Mouse (Mus musculus) cerebellum, postnatal 4 days (tissue): ENCODE data around the gene Zbtb43.
A peak's percentile ranks its signal among the peaks of the same experiment; 100 is the strongest.

Source experiments
- DNase-seq, 2 experiments: peaks; one replicate each; pipeline ENCODE4 v3.0.0; 2022; ENCODE audit warnings: low spot score in 2 of 2, mixed read lengths in 1 of 2

Zbtb43 gene

DNA sequence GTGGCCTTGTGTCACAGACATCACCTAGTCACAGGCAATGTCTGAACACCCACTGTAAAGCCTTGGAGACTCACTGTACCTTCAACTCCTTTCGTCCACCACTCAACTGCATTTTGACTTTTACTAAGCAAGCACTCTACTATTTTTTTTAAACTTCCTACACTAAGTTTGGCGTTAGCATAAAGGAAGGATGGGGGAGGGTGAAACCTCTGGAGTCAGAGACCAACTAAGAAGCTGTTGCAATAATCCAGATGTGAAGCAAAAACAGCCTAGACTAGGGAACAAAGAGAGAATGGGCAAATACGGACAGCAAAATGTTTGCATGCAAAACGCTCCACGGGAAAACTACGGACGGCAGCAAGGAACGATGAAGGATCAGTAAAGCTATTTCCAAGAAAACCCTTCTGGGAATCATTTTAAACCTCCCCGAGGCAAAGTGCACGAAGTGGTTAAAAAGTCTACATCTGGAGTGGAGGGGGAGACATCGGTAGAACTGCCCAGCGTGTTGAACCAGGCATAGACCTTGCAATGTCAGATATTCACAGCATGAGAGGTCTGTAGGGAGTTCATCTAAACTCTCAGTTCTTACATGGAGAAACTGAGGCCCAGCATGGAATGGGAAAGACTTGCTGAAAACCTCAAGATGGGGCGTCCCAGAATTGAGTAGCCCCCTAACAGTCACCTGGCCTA lies 38.1 kb downstream of the Zbtb43 start:
- no peak for DNase-seq

- DNase-seq = no peak
These were observed 39.0 kb downstream of the Zbtb43 start for GRCm38 (mm10) chr2:33429339-33429738.

- no peak for DNase-seq
These were observed 41.5 kb downstream of the Zbtb43 start for GRCm38 (mm10) chr2:33426640-33427398.

DNA sequence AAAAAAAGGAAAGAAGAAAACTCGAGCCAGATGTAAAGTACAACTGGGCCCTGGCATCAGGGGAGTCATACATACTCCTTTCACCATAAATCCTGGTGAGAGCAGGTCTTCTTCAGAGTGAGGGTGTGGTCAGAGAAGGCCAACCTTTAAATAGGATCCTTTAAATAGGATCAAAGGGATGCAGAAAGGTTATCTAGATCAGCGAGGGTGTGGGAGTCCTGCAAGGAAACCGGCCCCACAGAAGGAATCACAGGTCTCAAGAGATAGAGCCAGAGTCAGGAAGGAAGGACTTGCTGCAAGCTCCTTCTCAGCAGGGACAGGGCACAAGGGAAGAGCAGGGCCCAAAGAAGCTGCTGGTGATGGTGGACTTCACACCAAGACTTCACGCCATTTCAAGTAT lies 50.9 kb downstream of the Zbtb43 start:
- DNase-seq = no peak

DNA sequence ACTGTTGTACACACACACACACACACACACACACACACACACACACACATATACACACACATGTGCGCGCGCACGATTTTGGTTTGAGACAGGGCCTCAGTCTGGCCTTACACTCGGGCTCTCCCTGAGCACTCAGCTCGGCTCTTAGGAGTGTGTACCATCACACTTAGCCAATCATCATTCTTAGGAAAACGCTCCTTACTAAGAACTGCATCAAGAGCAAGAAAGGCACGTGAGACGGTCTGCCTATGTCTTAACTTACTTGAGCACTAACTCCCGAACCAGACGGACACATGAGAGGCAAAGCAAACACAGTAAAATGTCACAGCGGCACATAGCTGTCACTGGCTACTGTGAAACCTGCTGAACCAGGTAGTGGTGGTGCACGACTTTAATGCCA lies 54.3 kb downstream of the Zbtb43 start:
- no peak for DNase-seq

DNA sequence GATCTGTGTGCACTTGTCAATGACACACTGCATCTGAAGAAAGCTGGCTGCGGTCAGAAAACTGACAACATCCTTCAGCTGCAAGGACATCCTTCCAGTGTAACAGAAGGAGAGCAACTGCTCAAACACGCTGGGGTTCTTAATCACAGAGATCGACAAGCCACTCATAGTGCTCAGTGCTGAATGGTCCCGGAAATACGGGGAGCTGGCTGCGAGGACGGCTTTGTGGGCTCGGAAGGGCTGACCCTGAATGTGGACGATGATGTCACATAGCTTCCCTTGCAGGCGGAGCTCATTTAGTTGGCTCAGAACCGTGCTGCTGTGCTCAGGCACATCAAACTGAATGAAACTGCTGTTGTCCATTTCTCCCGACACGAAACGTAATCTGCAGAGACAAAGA lies 56.2 kb downstream of the Zbtb43 start:
- no peak for DNase-seq

- no peak for DNase-seq
These were observed 64.8 kb downstream of the Zbtb43 start for GRCm38 (mm10) chr2:33403511-33404003.

GRCm38 (mm10) chr2:33402638-33403037 lies 65.7 kb downstream of the Zbtb43 start:
- DNase-seq = no peak

- peak; percentile 55 to 67 for DNase-seq
These were observed 66.1 kb downstream of the Zbtb43 start for GRCm38 (mm10) chr2:33402236-33402635.

DNA sequence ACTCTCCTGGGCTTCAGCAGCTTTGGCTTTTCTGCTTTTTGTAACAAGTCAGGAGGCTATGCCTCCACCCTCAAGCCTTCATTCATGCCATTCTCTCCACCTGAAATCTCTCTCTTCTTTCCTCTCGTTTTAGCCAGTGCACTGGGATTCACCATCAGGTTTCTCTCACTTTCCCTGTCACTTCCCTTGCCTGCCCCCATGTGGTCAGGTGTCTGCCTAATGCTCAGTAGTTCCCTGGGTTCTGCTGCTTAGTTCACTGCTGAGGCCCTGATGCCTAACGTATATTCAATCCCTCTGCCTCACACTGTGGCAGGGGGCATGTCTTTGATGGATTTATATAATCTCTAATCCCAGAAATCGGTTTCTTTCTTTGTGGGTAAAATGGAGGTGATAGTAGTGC lies 67.1 kb downstream of the Zbtb43 start:
- no peak for DNase-seq

GRCm38 (mm10) chr2:33400541-33400940 lies 67.8 kb downstream of the Zbtb43 start:
- no peak for DNase-seq
